Mouse (Mus musculus) left cerebral cortex, adult 9 months (tissue): ENCODE data around the gene Mrpl16.

Source experiments
- DNase-seq, 2 experiments: peaks; one replicate each; pipeline ENCODE4 v3.0.0; 2022; ENCODE audit warnings: low spot score in 2 of 2

Mrpl16 gene

GRCm38 (mm10) chr19:11804423-11804822 is 34.2 kb downstream of the Mrpl16 start:
- no peak for DNase-seq

- no peak for DNase-seq
Measured at GRCm38 (mm10) chr19:11807251-11807650, 37.1 kb downstream of the Mrpl16 start.

GRCm38 (mm10) chr19:11807822-11808221 is 37.6 kb downstream of the Mrpl16 start:
- DNase-seq, result no peak

GRCm38 (mm10) chr19:11808452-11808851 is 38.3 kb downstream of the Mrpl16 start:
- no peak for DNase-seq

- DNase-seq, result no peak
Measured at GRCm38 (mm10) chr19:11810003-11810758, 40.0 kb downstream of the Mrpl16 start.

GRCm38 (mm10) chr19:11810856-11811255 is 40.7 kb downstream of the Mrpl16 start:
- DNase-seq, result no peak

- DNase-seq, result no peak
Measured at GRCm38 (mm10) chr19:11811688-11812365, 41.6 kb downstream of the Mrpl16 start.

- no peak for DNase-seq
Measured at GRCm38 (mm10) chr19:11813136-11813535, 42.9 kb downstream of the Mrpl16 start.

GRCm38 (mm10) chr19:11813649-11814048 is 43.5 kb downstream of the Mrpl16 start:
- no peak for DNase-seq

- no peak for DNase-seq
Measured at GRCm38 (mm10) chr19:11814742-11815333, 44.6 kb downstream of the Mrpl16 start.

GRCm38 (mm10) chr19:11816706-11817105 is 46.5 kb downstream of the Mrpl16 start:
- DNase-seq, result no peak

GRCm38 (mm10) chr19:11817586-11817985 is 47.4 kb downstream of the Mrpl16 start:
- DNase-seq, result no peak

GRCm38 (mm10) chr19:11818199-11819142 is 48.3 kb downstream of the Mrpl16 start:
- DNase-seq, result peak in 1 of 2 experiments; percentile 43

- DNase-seq, result no peak
Measured at GRCm38 (mm10) chr19:11819143-11819700, 49.0 kb downstream of the Mrpl16 start, which contains the start of gene Stx3. Gene Stx3 (minus strand): TSS chr19:11819403.

GRCm38 (mm10) chr19:11819800-11820199 is 49.6 kb downstream of the Mrpl16 start:
- DNase-seq, result peak in 1 of 2 experiments; percentile 47

- DNase-seq, result no peak
Measured at GRCm38 (mm10) chr19:11820211-11820610, 50.0 kb downstream of the Mrpl16 start.

- no peak for DNase-seq
Measured at GRCm38 (mm10) chr19:11823346-11824065, 53.3 kb downstream of the Mrpl16 start.
